Mouse (Mus musculus): Measurements from ENCODE around the gene Ski.

DNA sequence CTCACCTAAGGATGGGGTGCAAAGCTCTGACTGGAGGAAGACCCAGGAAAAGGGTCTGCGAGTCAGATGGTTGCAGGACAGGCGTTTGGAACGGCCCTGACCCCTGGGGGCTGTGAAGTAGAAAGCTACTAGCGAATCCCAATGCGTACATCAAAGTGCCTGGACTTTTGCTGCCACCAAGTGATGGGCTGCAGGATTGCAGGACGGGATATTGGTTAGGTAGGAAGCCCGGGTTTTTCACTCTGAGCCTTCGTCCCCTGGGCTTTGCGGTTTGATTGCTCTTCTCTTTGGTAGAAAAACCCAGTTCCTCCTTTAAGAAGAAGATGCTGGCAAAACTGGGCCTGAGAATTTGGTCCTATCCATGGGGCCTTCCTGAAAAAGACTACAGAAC, 26.9 kb upstream of the Ski start:
- TF ChIP-seq CTCF (IDR thresholded peaks at IDR 0.05; ENCODE audit: extremely low read depth, insufficient read depth, insufficient read length, insufficient replicate concordance), result peak; percentile 97; the same call in 1 of the 2 replicates
- no peak for TF ChIP-seq POLR2A (IDR thresholded peaks at IDR 0.05; ENCODE audit: low read depth, low read length)
